Mouse (Mus musculus) forebrain, postnatal 0 days (tissue): Measurements from ENCODE around the gene Serping1. TPM values are rescaled to one million over a fixed set of nuclear protein-coding genes. Genes with fewer than 3 reads are reported as not detected.

ENCODE experiments used
- ATAC-seq: fragments of 200-750 bp; cut with Nextera tagmentation; 2 replicates; pipeline ENCODE4 v1.8.0; 2017; ENCODE audit warnings: mild to moderate bottlenecking, moderate library complexity
- DNase-seq: peaks from one replicate; pipeline ENCODE4 v3.0.0-alpha.2; 2015
- H3K27ac ChIP-seq: fragments of 300-500 bp; sonication (generic); 2 replicates; pipeline ENCODE4 v1.5.1; 2014; ENCODE audit warnings: low read depth, mild to moderate bottlenecking, antibody characterized with exemption, low read length, moderate library complexity, mixed read lengths
- H3K27me3 ChIP-seq: fragments of 300-500 bp; sonication (generic); 2 replicates; pipeline ENCODE4 v1.6.1; 2014; ENCODE audit warnings: mild to moderate bottlenecking, low read length, mixed read lengths; ENCODE audit not compliant: insufficient read depth
- H3K36me3 ChIP-seq: fragments of 300-500 bp; sonication (generic); 2 replicates; pipeline ENCODE4 v1.6.1; 2014; ENCODE audit warnings: mild to moderate bottlenecking, moderate library complexity; ENCODE audit not compliant: insufficient read depth
- H3K4me1 ChIP-seq: fragments of 300-500 bp; sonication (generic); 2 replicates; pipeline ENCODE4 v1.6.1; 2014; ENCODE audit warnings: antibody characterized with exemption; ENCODE audit not compliant: insufficient read depth
- H3K4me2 ChIP-seq: fragments of 300-500 bp; sonication (generic); 2 replicates; pipeline ENCODE4 v1.6.1; 2014; ENCODE audit warnings: low read depth, mild to moderate bottlenecking, moderate library complexity
- H3K4me3 ChIP-seq: fragments of 300-500 bp; sonication (generic); 2 replicates; pipeline ENCODE4 v1.5.1; 2014; ENCODE audit warnings: low read depth, low read length, mixed read lengths
- H3K9ac ChIP-seq: fragments of 300-500 bp; sonication (generic); 2 replicates; pipeline ENCODE4 v1.6.1; 2014; ENCODE audit warnings: mild to moderate bottlenecking
- H3K9me3 ChIP-seq: fragments of 300-500 bp; sonication (generic); 2 replicates; pipeline ENCODE4 v1.6.1; 2016; ENCODE audit warnings: low read length
- CTCF ChIP-seq: sonication (generic); IDR thresholded peaks from 2 replicates; pipeline ENCODE4 v1.5.1; 2016; ENCODE audit warnings: antibody characterized with exemption, control low read depth, low read depth
- WGBS: fragments of 180-500 bp; shearing (Covaris S2); extraction: QIAGEN DNeasy Blood & Tissue Kit; methylation state at CpG from one replicate; pipeline ENCODE4 v1.1.7; 2014; 5-methylcytosine and 5-hydroxymethylcytosine counted together
- polyA plus RNA-seq: library from polyadenylated mRNA; unstranded; fragments of >200 nt; fragmentation: Nextera tagmentation; extraction: Ambion mirVana; gene quantifications from 2 replicates; pipeline ENCODE4 v1.2.1, GENCODE M21; 2015
- total RNA-seq: library from RNA; depleted of rRNA; stranded (reverse); fragments of >200 nt; gene quantifications from 2 replicates; pipeline ENCODE4 v1.2.3, GENCODE M21; 2014

The Serping1 gene
- total and polyA plus RNA-seq, 2 experiments from 2014 or later: 19.2 to 24.8 TPM

- no peak overlapping the region for H3K27ac ChIP-seq
- peak overlapping the region; percentile 87 for H3K4me2 ChIP-seq
- H3K9ac ChIP-seq: peak overlapping the region; percentile 66
- H3K36me3 ChIP-seq: peaks cover 12% of the 10 kb centered on the region
- 3% methylated on average over 9 of the region's 9 CpGs for WGBS
- H3K4me3 ChIP-seq: peak overlapping the region; percentile 51
- DNase-seq: no peak
- no peak for ATAC-seq
- H3K27me3 ChIP-seq: no peaks in the 10 kb centered on the region
- H3K4me1 ChIP-seq: peaks cover 9% of the 10 kb centered on the region; the same call in 1 of the 2 replicates
- TF ChIP-seq CTCF: no peak
- H3K9me3 ChIP-seq: no peaks in the 10 kb centered on the region
Measured at GRCm38 (mm10) chr2:84726716-84727115, 48.5 kb downstream of the Serping1 start.

DNA sequence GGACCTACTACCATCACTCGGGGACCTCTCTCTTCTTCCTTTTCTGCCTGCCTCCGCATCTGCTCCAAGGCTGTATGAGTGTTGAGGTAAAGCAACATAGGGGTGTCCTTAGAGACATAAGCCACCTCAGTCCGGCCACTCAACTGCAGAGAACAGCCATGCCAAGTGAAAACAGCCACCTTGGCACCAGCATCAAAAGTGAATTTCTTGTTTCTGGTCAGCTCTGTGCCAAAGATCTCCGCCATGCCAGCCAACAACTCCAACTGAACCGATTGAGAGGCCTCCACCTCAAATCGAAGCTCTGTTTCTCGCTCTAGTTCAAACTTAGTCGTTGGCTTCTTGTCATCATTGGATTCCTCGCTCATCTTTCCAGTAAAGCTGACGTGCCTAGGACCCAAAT, 49.5 kb downstream of the Serping1 start:
- no peak overlapping the region for H3K4me2 ChIP-seq
- 95% methylated on average over 10 of the region's 10 CpGs for WGBS

DNA sequence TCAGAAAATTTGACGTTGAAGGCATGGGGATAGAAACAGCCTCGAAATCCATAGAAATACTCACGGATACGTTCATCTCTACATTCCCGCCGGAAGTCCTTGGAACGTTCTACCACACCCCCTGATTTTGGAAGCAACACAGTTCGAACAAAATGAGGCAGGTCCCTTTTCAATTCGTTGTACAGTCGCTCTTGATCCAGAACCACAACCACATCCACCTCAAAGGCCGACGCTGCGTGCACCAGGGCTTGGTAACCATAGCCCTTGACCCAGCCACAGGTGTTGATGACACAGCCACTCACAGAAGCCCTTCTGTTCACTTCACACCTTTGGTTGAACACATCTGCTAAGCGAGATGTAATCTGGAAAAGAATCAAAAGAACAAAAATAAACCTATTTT, 51.4 kb downstream of the Serping1 start:
- H3K36me3 ChIP-seq: peaks cover 19% of the 10 kb centered on the region
- H3K9ac ChIP-seq: no peak overlapping the region
- H3K4me1 ChIP-seq: peaks cover 9% of the 10 kb centered on the region; the same call in 1 of the 2 replicates
- whole genome bisulfite sequencing: 95% methylated on average over 14 of the region's 14 CpGs
- H3K4me2 ChIP-seq: no peak overlapping the region
- ATAC-seq: no peak
- no peaks in the 10 kb centered on the region for H3K27me3 ChIP-seq
- no peaks in the 10 kb centered on the region for H3K9me3 ChIP-seq
- DNase-seq: no peak
- H3K4me3 ChIP-seq: no peak overlapping the region
- TF ChIP-seq CTCF: no peak
- no peak overlapping the region for H3K27ac ChIP-seq

More for the DNA sequence above, 49.5 kb downstream of the Serping1 start:
- peaks cover 19% of the 10 kb centered on the region for H3K36me3 ChIP-seq
- ATAC-seq (no peak), DNase-seq (no peak)
- H3K9ac ChIP-seq: no peak overlapping the region
- TF ChIP-seq CTCF: no peak
- H3K9me3 ChIP-seq: no peaks in the 10 kb centered on the region
- no peak overlapping the region for H3K4me3 ChIP-seq
- no peaks in the 10 kb centered on the region for H3K27me3 ChIP-seq
- H3K27ac ChIP-seq: no peak overlapping the region
- peaks cover 9% of the 10 kb centered on the region; the same call in 1 of the 2 replicates for H3K4me1 ChIP-seq

- Histone ChIP-seq H3K36me3 (peaks cover 19% of the 10 kb centered on the region), H3K4me2 (no peak overlapping the region), H3K9me3 (no peaks in the 10 kb centered on the region), H3K9ac (no peak overlapping the region), H3K4me1 (0 out of 2 replicates have a peak, but pooled peaks cover 4% of the 10 kb centered on the region), H3K4me3 (no peak overlapping the region), H3K27ac (no peak overlapping the region), H3K27me3 (no peaks in the 10 kb centered on the region)
- ATAC-seq: no peak
- TF ChIP-seq CTCF: no peak
- no peak for DNase-seq
- 93% methylated on average over 3 of the region's 3 CpGs for WGBS
Measured at GRCm38 (mm10) chr2:84721182-84721581, 54.1 kb downstream of the Serping1 start.

DNA sequence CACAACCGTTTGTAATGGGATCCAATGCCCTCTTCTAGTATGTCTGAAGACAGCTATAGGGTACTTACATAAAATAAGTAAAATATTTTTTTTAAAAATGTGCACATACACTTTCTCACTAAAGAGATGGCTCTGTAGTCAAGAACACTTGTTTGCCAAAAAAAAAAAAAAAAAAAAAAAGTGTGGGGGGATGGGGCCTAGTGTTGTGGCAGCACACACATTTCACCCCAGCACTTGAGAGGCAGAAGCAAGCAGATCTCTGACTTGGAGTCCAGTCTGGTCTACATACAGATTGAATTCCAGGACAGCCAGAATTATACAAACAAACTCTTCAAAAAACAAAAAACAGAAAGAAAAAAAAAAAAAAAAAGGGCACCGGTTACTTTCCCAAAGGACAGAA, 54.5 kb downstream of the Serping1 start:
- H3K4me3 ChIP-seq: no peak overlapping the region
- 95% methylated on average over 2 of the region's 2 CpGs for WGBS
- no peak overlapping the region for H3K9ac ChIP-seq
- no peak overlapping the region for H3K4me2 ChIP-seq
- peaks cover 19% of the 10 kb centered on the region for H3K36me3 ChIP-seq
- ATAC-seq (no peak), DNase-seq (no peak)
- no peaks in the 10 kb centered on the region for H3K4me1 ChIP-seq
- H3K9me3 ChIP-seq: no peaks in the 10 kb centered on the region
- TF ChIP-seq CTCF: no peak
- no peak overlapping the region for H3K27ac ChIP-seq
- H3K27me3 ChIP-seq: no peaks in the 10 kb centered on the region

DNA sequence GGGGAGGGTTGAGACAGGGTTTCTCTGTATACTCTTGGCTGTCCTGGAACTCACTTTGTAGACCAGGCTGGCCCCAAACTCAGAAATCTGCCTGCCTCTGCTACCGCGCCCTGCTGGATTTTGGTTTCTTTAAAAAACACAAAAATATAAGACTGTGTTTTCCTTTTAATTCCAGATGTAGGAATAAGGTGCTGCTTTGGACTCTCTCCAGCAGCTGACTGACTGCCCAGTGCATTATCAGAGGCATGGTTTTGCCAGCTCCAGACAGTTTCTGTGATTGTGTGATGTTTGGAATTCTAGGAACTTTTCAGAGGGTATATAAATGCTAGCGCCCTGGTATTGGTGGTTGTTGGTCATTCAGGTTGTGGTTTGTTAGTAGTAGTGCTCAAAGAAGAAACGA, 57.9 kb downstream of the Serping1 start:
- Histone ChIP-seq H3K4me1 (peaks cover 6% of the 10 kb centered on the region; the same call in 1 of the 2 replicates), H3K27me3 (no peaks in the 10 kb centered on the region), H3K4me2 (no peak overlapping the region), H3K9me3 (no peaks in the 10 kb centered on the region), H3K36me3 (peaks cover 9% of the 10 kb centered on the region; the same call in 1 of the 2 replicates), H3K27ac (no peak overlapping the region), H3K4me3 (no peak overlapping the region), H3K9ac (no peak overlapping the region)
- ATAC-seq: no peak
- WGBS: 94% methylated on average over 4 of the region's 4 CpGs
- TF ChIP-seq CTCF: no peak
- DNase-seq: no peak

- 36% methylated on average over 9 of the region's 9 CpGs for WGBS
- Histone ChIP-seq H3K36me3 (peaks cover 7% of the 10 kb centered on the region; the same call in 1 of the 2 replicates), H3K4me2 (peak overlapping the region; percentile 69), H3K9ac (peak overlapping the region; percentile 59; the same call in 1 of the 2 replicates), H3K4me3 (peak overlapping the region; percentile 94), H3K4me1 (peaks cover 6% of the 10 kb centered on the region; the same call in 1 of the 2 replicates), H3K9me3 (no peaks in the 10 kb centered on the region), H3K27me3 (no peaks in the 10 kb centered on the region), H3K27ac (no peak overlapping the region)
- TF ChIP-seq CTCF: no peak
- no peak for DNase-seq
- ATAC-seq: no peak
Measured at GRCm38 (mm10) chr2:84716423-84717355, 58.6 kb downstream of the Serping1 start.
